Mouse (Mus musculus): ENCODE measurements at regions not wholly inside any gene's neighbourhood (a gene's known extent, or its start where the extent isn't known, plus 50 kb on each side); places are given as distances from the start of the nearest gene placed in this dataset.

DNA sequence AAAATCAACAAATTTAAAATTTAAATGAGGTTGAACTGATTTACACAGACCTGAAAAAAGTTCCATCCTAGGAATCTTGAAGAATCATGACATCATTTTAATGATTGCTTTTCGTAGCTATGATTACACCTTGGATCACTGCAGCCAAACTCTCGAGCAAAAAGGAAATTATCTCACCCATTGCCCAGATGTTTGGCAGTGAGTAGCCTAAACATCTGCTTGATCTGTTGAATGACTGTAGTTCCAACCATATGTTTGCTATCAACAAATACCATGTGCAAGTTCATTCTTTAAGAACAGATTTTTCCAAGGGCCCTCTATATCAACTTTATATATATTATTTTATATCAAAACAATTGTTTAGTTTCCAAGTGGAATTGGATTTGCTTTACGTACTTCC is 296.6 kb downstream of the Dmac1 start:
- Histone ChIP-seq H3K36me3 (replicated peaks; ENCODE audit: insufficient read depth, low read length) (no peaks in the 10 kb centered on the region), H3K9me3 (ENCODE audit: low read length) (no peaks in the 10 kb centered on the region), H3K9ac (replicated peaks) (no peak overlapping the region), H3K4me1 (ENCODE audit: insufficient read depth) (no peaks in the 10 kb centered on the region), H3K4me3 (ENCODE audit: low read depth, low read length) (no peak overlapping the region), H3K27ac (ENCODE audit: low read depth) (no peak overlapping the region), H3K27me3 (ENCODE audit: insufficient read depth, low read length) (no peaks in the 10 kb centered on the region), H3K4me2 (ENCODE audit: low read depth, low read length) (no peak overlapping the region)
- ATAC-seq = no peak
- no peak for TF ChIP-seq EP300 (IDR thresholded peaks at IDR 0.05; ENCODE audit: low read depth)
- TF ChIP-seq CTCF (IDR thresholded peaks at IDR 0.05; ENCODE audit: low read depth) = no peak
- 63% methylated on average over 3 of the region's 3 CpGs for WGBS (ENCODE audit: insufficient replicate concordance)
- no peak for DNase-seq

- Histone ChIP-seq H3K4me3 (ENCODE audit: low read depth, low read length) (no peak overlapping the region), H3K27ac (ENCODE audit: low read depth) (no peak overlapping the region), H3K9me3 (ENCODE audit: low read length) (no peaks in the 10 kb centered on the region), H3K9ac (replicated peaks) (no peak overlapping the region), H3K27me3 (ENCODE audit: insufficient read depth, low read length) (no peaks in the 10 kb centered on the region), H3K36me3 (replicated peaks; ENCODE audit: insufficient read depth, low read length) (no peaks in the 10 kb centered on the region), H3K4me2 (ENCODE audit: low read depth, low read length) (no peak overlapping the region), H3K4me1 (ENCODE audit: insufficient read depth) (no peaks in the 10 kb centered on the region)
- no peak for TF ChIP-seq EP300 (IDR thresholded peaks at IDR 0.05; ENCODE audit: low read depth)
- TF ChIP-seq CTCF (IDR thresholded peaks at IDR 0.05; ENCODE audit: low read depth) = peak; percentile 16; the same call in 1 of the 2 replicates
- ATAC-seq = no peak
- DNase-seq = no peak
- WGBS (ENCODE audit: insufficient replicate concordance) = 70% methylated on average over 1 of the region's 1 CpGs
Observed at GRCm38 (mm10) chr4:74972143-74972542, 306.0 kb downstream of the Dmac1 start.
